Mouse (Mus musculus): ENCODE results near the gene Gm28042.

Gm28042 gene

GRCm38 (mm10) chr2:120012924-120013323, 14.4 kb upstream of the Gm28042 start:
- DNase-seq = no peak

DNA sequence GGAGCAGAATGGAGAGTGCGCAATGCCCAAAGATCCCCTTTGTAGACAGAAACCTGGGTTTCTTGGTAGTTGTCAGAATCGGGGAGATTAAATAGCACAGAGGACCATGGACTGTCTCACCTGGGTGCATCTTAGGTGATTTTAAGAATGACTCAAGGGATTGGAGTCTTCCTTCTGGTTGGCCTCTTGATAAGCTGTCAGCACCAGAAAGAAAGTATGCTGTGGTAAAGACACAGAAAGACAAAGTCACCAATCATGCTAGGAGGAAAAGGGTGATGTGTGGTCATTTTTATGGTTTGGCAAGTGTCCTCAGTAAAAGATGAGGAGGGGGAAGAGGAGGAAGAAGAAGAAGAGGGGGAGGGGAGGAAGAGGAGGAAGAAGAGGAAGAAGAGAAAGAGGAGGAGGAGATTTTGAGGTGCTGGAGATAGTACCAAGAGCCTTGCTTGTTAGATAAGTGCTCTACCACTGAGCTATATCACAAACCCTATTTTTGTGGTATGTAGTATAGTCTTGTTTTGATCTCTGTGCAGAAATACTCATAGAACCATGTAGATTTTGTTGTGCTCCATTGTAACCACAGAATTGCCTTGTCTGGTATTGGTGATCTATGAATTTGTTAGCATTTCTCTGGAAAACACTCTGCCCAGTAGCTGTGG, 13.3 kb upstream of the Gm28042 start:
- no peak for DNase-seq

DNA sequence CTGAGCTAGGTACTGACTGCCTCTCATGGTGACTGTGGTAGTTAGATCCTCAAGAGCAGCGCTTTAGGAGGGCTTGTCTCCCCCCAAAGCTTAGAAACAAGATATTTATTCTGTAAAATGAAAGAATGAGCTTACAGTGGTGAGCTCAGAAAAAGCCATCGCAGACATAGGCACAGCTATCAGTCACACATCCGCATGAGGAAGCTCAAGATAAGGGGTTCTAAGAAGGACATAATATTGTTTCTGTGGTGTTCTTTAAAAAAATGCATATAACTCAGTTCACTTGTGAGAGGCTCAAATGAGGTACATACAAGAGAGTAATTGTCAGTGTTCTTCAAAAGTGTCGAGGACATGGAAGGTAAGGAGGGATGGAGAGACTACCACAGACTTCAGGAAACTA, 11.4 kb upstream of the Gm28042 start:
- no peak for DNase-seq

GRCm38 (mm10) chr2:120017599-120017998, 9.7 kb upstream of the Gm28042 start:
- no peak for DNase-seq

- DNase-seq = no peak
These were observed 3.0 kb upstream of the Gm28042 start for GRCm38 (mm10) chr2:120024337-120024736.

GRCm38 (mm10) chr2:120027950-120028331, 648 bp downstream of the Gm28042 start:
- DNase-seq = no peak

- no peak for DNase-seq
These were observed 3.1 kb downstream of the Gm28042 start for GRCm38 (mm10) chr2:120030380-120030779.

- no peak for DNase-seq
These were observed 5.6 kb downstream of the Gm28042 start, which contains the start of gene Pla2g4b for GRCm38 (mm10) chr2:120032726-120033467. Pla2g4b (plus strand) TSS chr2:120033417.

- peak; percentile 73 to 83 for DNase-seq
These were observed 6.4 kb downstream of the Gm28042 start for GRCm38 (mm10) chr2:120033726-120034125.

- no peak for DNase-seq
These were observed 10.5 kb downstream of the Gm28042 start for GRCm38 (mm10) chr2:120037744-120038143.

GRCm38 (mm10) chr2:120040991-120041390, 13.7 kb downstream of the Gm28042 start:
- peak; percentile 58 to 64 for DNase-seq

- no peak for DNase-seq
These were observed 16.9 kb downstream of the Gm28042 start for GRCm38 (mm10) chr2:120044101-120044603.

DNA sequence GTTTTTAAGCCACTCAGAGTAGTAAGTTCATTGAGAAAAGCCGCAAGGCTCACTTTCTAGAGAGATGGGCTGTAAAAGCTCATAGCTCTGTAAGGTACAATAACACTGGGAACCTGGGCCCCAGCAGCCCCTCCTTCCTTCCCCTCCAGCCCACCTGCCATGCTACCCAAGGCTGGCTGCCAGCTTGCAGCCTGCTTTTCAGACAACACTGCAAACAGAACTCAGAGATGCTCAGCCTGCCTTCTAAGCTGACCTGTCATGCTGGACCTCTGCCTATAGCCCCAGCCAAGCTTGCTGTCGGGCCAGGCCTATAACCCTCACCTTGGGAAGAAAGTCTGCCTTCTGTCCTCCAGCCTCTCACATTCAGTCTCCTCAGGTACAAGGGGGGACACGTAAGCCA, 17.4 kb downstream of the Gm28042 start:
- peak in 1 of 2 experiments; percentile 32 for DNase-seq

DNA sequence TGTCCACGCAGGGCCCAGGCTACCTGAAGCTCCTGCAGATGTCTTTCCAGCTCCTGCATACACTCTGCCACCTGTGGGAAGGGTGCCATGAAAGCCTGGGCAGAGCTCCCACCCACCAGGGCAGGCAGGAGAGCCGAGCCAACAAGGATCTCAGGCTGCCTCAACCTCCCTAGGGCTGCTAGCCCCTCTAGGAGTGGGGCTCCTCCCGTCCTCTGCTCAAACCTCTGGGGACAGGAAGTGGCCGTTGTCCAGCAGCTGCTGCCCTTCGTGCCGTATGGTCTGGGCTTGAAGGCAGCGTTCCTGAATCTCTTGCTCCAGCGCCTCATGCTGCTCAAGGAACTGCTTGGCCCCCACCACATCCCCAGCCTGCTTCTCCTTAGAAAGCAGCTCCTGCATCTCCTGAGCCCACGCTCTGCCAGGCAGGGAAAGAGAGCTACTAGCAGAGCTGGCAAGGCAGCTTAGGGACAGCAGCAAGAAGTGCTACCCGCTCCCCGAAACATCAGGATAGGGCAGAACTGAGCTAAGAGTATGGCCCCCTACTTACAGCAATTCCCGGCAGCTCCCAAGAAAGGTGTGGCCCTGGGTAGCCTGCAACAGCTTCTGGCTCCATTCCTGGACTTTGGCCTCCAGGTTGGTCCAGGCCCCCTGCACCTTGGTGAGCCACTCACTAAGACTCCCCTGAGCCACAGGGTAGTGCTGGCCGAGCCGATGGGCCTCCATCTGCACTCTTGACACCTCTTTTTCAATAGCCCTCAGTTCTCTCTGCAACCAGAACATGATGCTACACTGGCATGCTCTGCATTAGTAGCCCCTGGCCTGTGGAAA, 19.4 kb downstream of the Gm28042 start:
- no peak for DNase-seq

GRCm38 (mm10) chr2:120048173-120048572, 20.9 kb downstream of the Gm28042 start:
- no peak for DNase-seq

- DNase-seq = peak; percentile 47 to 69
These were observed 22.5 kb downstream of the Gm28042 start for GRCm38 (mm10) chr2:120049632-120050274.

DNA sequence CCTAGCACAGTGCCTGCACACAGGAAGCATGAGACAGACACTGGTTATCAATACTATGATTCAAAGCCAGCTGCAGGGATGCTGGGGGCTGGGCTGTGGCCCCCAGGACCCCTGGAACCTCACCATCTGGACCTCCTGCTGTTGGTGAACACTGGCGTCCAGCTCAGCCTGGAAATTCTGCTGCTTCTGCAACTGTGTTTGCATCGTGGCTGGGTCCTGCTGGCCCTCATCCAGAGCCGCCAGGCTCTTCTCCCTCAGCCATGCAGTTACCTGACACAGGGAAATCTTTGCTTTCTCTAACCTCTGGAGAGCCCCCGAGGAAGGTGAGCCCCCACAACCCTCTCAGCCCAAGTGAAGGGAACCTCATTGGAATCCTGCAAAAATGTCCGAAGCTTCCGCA, 24.1 kb downstream of the Gm28042 start:
- DNase-seq = no peak

DNA sequence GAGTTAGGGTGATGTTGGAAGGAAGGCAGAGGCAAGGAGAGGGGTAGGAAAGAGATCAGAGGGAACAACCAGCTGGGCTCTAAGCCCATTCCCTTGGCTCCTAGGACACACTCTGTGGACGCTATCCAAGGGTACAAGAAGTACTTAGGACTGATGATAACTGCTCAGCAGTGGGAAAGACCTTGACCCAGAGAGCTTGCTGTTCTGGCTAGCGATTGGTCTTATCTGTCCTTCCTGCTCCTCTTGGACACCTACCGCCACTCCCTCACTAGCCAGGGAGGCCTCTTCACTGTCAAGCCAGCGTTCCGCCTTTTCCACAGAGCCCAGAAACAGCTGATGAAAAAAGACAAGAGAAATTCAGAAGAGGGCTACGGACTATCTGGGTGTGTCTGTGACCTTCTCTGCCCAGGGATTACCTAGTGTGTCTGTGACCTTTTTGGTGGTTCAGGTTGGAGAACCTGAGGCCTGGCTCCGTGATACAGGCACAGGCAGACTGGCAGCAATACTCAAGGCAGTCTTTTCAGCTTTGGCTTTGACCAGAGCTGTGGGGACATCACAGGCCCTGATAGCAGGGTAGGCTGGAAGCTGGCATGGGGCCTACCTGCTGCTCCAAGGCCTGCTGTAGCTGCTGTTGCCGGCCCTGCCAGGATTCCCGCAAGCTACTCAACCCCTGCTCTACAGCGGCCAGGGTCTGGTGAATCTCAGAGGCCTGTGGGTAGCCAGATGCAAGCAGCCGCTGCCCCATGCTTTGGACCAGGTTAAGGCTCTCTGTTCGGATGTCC, 27.7 kb downstream of the Gm28042 start:
- DNase-seq = no peak

GRCm38 (mm10) chr2:120055923-120056322, 28.6 kb downstream of the Gm28042 start:
- no peak for DNase-seq

GRCm38 (mm10) chr2:120058818-120059217, 31.5 kb downstream of the Gm28042 start:
- DNase-seq = no peak

DNA sequence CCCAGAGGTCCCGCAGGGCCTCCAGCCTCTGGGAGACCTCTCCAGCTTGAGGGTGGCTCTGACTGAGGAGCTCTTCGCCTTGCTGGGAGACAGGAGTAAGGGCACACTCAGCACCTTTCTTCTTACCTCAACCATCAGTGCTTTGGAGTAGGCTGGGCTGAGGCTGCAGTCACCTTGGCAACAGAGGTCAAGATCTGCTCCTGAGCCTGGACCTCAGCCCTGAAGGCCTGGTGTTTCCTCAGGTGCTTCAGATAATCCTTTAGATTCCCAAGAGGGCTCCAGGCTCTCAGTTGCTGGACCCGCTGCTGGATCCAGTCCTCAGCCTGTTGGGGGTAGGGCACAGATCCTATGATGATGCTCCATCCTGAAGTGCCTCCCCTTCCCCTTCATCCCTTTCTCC, 32.2 kb downstream of the Gm28042 start:
- DNase-seq = no peak

DNA sequence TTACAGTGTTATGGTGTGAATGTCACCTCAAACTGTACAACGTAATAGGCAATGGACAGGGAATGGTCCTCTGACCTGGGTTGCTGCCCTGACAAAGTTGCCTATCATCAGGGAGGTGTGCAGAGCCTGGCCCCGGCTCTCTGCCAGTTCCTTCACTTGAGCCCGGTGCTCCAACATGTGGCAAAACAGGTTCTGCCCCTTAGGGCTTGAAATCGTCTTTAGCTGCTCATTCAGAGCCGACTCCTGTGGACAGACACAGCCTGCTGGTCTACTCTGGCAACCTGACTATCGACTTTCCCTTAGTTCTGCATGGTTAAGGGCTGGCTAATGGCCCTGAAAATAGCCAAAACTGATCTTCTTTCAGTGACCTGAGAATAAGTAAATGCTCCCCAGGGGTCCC, 32.9 kb downstream of the Gm28042 start:
- DNase-seq = no peak
